Mouse (Mus musculus): ENCODE measurements around the gene Patj. TPM values are rescaled to one million over a fixed set of nuclear protein-coding genes. Genes with fewer than 3 reads are reported as not detected.

Patj gene
- polyA plus RNA-seq, 1 experiment from 2014 or later, result 33.2 TPM

DNA sequence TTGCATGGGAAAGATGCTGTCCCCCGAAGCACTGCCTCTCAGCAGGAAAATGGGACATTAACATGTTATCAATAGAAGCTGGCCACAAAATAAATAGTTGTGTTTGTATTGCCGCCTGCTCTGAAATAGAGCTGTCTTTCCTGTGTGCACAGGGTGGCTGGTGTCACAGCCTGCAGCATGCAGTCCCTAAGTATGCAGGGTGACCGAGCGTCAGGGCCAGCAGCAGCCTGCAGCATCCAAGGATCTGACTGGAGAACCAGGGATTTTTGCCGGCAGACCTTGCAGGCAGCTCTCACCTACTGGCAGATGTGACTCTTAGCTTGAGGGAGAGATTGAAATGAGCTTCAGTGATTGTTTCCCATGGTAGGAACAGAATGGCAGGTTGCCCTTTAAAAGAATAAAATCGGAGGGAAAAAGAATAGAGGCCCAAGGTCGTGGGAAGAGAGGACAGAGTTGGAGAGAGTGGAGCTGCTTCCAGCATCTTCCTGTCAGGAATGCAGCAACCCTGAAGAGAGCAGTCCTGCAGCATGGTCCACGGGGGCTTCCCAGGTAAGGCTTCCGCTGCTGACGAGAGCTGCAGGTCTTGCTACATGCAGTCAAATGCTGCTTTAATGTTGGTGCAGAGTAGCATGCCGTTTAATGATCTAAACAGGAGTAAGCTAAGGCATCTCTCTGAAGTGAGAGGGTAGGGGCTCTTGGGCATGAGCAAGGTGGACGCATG is 151.0 kb downstream of the Patj start:
- no peak for ATAC-seq (ENCODE audit: low FRiP score, low TSS enrichment)
- no peaks in the 10 kb centered on the region for H3K4me1 ChIP-seq (ENCODE audit: control insufficient read depth, insufficient read depth, low read length)
- no peaks in the 10 kb centered on the region for H3K36me3 ChIP-seq (ENCODE audit: control insufficient read depth, insufficient read depth, low read length)
- H3K9me3 ChIP-seq (ENCODE audit: control insufficient read depth, low read length), result no peaks in the 10 kb centered on the region
- H3K4me2 ChIP-seq (replicated peaks; ENCODE audit: low read depth, low read length), result no peak overlapping the region
- 64% methylated on average over 12 of the region's 12 CpGs for WGBS
- no peak overlapping the region for H3K9ac ChIP-seq (ENCODE audit: low read depth, low read length)
- no peak overlapping the region for H3K27ac ChIP-seq (ENCODE audit: low read depth, low read length)
- no peak overlapping the region for H3K4me3 ChIP-seq (ENCODE audit: low read length)
- no peaks in the 10 kb centered on the region for H3K27me3 ChIP-seq (ENCODE audit: control insufficient read depth, insufficient read depth, low read length)

DNA sequence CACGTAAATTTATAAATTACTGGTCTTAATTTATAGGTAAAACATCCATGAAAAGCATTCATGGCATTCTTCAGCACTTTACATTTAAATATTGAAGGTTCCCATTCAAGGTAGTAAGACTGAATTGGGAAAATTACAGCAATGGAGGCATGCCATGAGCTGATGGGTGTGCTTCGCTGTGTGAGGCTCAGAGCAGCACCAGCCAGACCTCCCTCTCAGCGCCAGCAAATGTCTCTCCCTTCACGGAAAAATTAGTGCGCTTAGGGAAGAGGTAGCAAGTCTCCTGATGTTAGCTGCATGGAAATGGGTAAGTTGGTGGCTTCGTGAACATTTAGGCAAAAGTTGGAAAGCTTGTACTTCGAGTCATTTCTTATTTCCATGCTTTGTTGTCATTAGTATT is 153.9 kb downstream of the Patj start:
- no peaks in the 10 kb centered on the region for H3K27me3 ChIP-seq (ENCODE audit: control insufficient read depth, insufficient read depth, low read length)
- ATAC-seq (ENCODE audit: low FRiP score, low TSS enrichment), result no peak
- H3K27ac ChIP-seq (ENCODE audit: low read depth, low read length), result no peak overlapping the region
- no peak overlapping the region for H3K4me2 ChIP-seq (replicated peaks; ENCODE audit: low read depth, low read length)
- H3K36me3 ChIP-seq (ENCODE audit: control insufficient read depth, insufficient read depth, low read length), result no peaks in the 10 kb centered on the region
- WGBS, result 85% methylated on average over 7 of the region's 7 CpGs
- H3K4me1 ChIP-seq (ENCODE audit: control insufficient read depth, insufficient read depth, low read length), result no peaks in the 10 kb centered on the region
- no peak overlapping the region for H3K9ac ChIP-seq (ENCODE audit: low read depth, low read length)
- H3K4me3 ChIP-seq (ENCODE audit: low read length), result no peak overlapping the region
- H3K9me3 ChIP-seq (ENCODE audit: control insufficient read depth, low read length), result no peaks in the 10 kb centered on the region

DNA sequence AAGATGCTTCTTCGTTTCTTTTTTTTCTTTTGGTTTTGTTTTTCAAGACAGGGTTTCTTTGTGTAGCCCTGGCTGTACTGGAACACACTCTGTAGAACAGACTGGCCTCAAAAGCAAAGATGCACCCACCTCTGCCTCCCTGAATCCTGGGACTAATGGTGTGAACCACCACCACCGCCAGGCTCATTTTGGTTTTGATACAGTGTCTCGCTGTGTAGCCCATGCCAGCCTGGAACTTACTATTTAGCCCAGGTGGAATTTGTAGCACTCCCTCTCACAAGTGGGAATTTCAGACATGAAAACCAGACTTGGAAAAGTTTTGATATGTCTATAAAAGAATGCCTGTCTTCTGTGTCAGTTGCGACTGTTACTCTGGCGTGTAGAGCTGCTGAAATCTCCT is 154.5 kb downstream of the Patj start:
- Histone ChIP-seq H3K27ac (ENCODE audit: low read depth, low read length) (no peak overlapping the region), H3K27me3 (ENCODE audit: control insufficient read depth, insufficient read depth, low read length) (no peaks in the 10 kb centered on the region), H3K9ac (ENCODE audit: low read depth, low read length) (no peak overlapping the region), H3K4me1 (ENCODE audit: control insufficient read depth, insufficient read depth, low read length) (no peaks in the 10 kb centered on the region), H3K4me3 (ENCODE audit: low read length) (no peak overlapping the region), H3K9me3 (ENCODE audit: control insufficient read depth, low read length) (no peaks in the 10 kb centered on the region), H3K36me3 (ENCODE audit: control insufficient read depth, insufficient read depth, low read length) (no peaks in the 10 kb centered on the region), H3K4me2 (replicated peaks; ENCODE audit: low read depth, low read length) (no peak overlapping the region)
- WGBS, result 94% methylated on average over 5 of the region's 5 CpGs
- no peak for ATAC-seq (ENCODE audit: low FRiP score, low TSS enrichment)

DNA sequence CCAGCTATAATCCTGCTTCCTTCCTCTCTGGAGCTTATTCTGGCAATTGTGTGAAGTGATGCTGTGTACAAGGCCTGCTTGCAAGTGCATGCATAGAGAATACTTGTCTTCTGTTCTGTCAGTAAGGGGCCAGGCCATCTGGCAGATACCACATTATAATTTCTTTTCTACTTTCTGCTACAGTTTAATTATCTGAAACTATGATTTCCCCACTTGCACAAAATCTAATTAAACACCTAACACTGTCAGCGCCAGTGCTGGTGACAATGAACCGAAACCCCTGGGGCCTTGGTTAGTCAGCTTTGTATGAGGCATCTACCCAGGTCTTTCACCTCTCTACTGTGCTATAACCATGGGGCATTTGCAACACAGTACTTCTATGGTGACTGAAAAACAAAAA is 160.1 kb downstream of the Patj start:
- no peaks in the 10 kb centered on the region for H3K9me3 ChIP-seq (ENCODE audit: control insufficient read depth, low read length)
- no peak overlapping the region for H3K9ac ChIP-seq (ENCODE audit: low read depth, low read length)
- H3K36me3 ChIP-seq (ENCODE audit: control insufficient read depth, insufficient read depth, low read length), result no peaks in the 10 kb centered on the region
- 0 out of 2 replicates have a peak, but pooled peaks cover 3% of the 10 kb centered on the region for H3K4me1 ChIP-seq (ENCODE audit: control insufficient read depth, insufficient read depth, low read length)
- 92% methylated on average over 2 of the region's 2 CpGs for WGBS
- ATAC-seq (ENCODE audit: low FRiP score, low TSS enrichment), result no peak
- no peaks in the 10 kb centered on the region for H3K27me3 ChIP-seq (ENCODE audit: control insufficient read depth, insufficient read depth, low read length)
- H3K4me3 ChIP-seq (ENCODE audit: low read length), result no peak overlapping the region
- no peak overlapping the region for H3K27ac ChIP-seq (ENCODE audit: low read depth, low read length)
- H3K4me2 ChIP-seq (replicated peaks; ENCODE audit: low read depth, low read length), result no peak overlapping the region

DNA sequence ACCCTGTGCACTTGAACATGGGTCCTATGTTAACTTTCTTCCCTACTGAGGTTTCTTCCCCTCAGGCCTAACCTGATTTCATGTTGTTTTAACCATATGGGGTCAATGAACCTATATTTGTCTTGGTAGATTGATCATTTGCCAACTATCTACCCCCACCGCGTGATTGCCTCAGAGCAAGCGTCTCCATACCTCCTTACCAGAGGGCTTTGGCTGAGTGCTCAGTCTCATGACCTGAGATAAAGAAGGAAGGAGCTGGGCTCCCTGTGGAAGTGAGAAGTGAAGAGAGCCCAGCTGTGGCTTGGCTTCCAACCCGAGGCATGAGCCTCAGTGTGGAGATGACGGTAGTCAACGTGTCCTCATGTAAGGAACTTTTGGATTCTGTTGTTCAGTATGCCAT is 160.9 kb downstream of the Patj start:
- H3K9me3 ChIP-seq (ENCODE audit: control insufficient read depth, low read length), result no peaks in the 10 kb centered on the region
- H3K4me1 ChIP-seq (ENCODE audit: control insufficient read depth, insufficient read depth, low read length), result 0 out of 2 replicates have a peak, but pooled peaks cover 3% of the 10 kb centered on the region
- no peak overlapping the region for H3K27ac ChIP-seq (ENCODE audit: low read depth, low read length)
- no peaks in the 10 kb centered on the region for H3K36me3 ChIP-seq (ENCODE audit: control insufficient read depth, insufficient read depth, low read length)
- no peak overlapping the region for H3K9ac ChIP-seq (ENCODE audit: low read depth, low read length)
- H3K27me3 ChIP-seq (ENCODE audit: control insufficient read depth, insufficient read depth, low read length), result no peaks in the 10 kb centered on the region
- no peak overlapping the region for H3K4me3 ChIP-seq (ENCODE audit: low read length)
- H3K4me2 ChIP-seq (replicated peaks; ENCODE audit: low read depth, low read length), result no peak overlapping the region
- no peak for ATAC-seq (ENCODE audit: low FRiP score, low TSS enrichment)
- WGBS, result 95% methylated on average over 6 of the region's 6 CpGs

DNA sequence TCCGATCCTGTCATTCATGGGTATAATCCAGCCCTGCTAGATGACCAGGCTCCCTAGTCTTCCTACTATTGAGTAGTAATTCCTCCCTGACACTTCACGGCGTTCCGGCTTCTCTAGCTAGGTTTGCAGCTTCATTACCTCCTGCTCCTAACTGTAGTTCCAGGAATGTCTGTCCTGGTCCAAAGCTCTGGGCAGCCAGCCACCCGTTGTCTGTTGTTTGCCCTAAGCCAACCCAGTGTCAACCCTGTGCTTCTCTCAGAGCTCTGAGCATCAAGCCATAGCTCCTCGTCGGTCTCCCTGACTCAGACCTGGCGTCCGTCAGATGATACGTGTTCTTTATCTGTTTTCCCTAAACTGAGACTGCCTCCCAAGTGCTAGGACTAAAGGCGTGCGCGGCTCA is 161.6 kb downstream of the Patj start:
- Histone ChIP-seq H3K36me3 (ENCODE audit: control insufficient read depth, insufficient read depth, low read length) (no peaks in the 10 kb centered on the region), H3K4me1 (ENCODE audit: control insufficient read depth, insufficient read depth, low read length) (0 out of 2 replicates have a peak, but pooled peaks cover 3% of the 10 kb centered on the region), H3K27ac (ENCODE audit: low read depth, low read length) (no peak overlapping the region), H3K27me3 (ENCODE audit: control insufficient read depth, insufficient read depth, low read length) (no peaks in the 10 kb centered on the region), H3K9ac (ENCODE audit: low read depth, low read length) (no peak overlapping the region), H3K9me3 (ENCODE audit: control insufficient read depth, low read length) (no peaks in the 10 kb centered on the region), H3K4me3 (ENCODE audit: low read length) (no peak overlapping the region), H3K4me2 (replicated peaks; ENCODE audit: low read depth, low read length) (no peak overlapping the region)
- 91% methylated on average over 13 of the region's 13 CpGs for WGBS
- ATAC-seq (ENCODE audit: low FRiP score, low TSS enrichment), result no peak

DNA sequence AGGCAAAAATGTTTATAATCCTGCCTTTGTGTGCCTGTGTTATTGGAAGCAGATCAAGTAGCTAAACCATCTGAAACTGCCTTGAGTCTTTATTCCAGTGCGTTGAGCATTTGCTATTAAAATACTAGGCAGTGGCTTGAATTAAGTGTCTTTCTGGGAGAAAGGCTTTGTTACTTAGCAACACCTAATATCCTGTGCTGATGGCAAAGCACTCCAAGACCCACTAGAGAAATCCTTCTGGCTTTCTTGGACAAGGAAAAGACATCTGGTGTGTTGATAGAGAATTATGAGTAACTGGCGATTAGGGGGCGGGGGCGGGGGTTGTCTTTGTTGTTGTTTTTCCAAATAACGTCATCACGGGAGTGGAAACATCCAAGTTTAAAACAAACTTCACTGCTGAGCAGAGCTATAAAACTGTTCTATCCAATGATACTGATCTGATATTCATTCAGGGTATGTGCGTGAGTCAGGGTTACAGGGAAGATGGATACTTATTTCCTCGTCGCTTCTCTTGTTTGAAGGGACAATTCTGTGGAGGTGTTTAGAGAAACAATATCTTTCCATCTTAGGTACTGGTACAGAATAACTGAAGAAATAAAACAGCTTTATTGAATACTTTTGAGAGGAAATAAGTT is 164.7 kb downstream of the Patj start:
- Histone ChIP-seq H3K9me3 (ENCODE audit: control insufficient read depth, low read length) (no peaks in the 10 kb centered on the region), H3K27ac (ENCODE audit: low read depth, low read length) (no peak overlapping the region), H3K4me3 (ENCODE audit: low read length) (no peak overlapping the region), H3K9ac (ENCODE audit: low read depth, low read length) (no peak overlapping the region), H3K36me3 (ENCODE audit: control insufficient read depth, insufficient read depth, low read length) (no peaks in the 10 kb centered on the region), H3K27me3 (ENCODE audit: control insufficient read depth, insufficient read depth, low read length) (no peaks in the 10 kb centered on the region), H3K4me1 (ENCODE audit: control insufficient read depth, insufficient read depth, low read length) (0 out of 2 replicates have a peak, but pooled peaks cover 3% of the 10 kb centered on the region), H3K4me2 (replicated peaks; ENCODE audit: low read depth, low read length) (no peak overlapping the region)
- no peak for ATAC-seq (ENCODE audit: low FRiP score, low TSS enrichment)
- 56% methylated on average over 9 of the region's 9 CpGs for WGBS

DNA sequence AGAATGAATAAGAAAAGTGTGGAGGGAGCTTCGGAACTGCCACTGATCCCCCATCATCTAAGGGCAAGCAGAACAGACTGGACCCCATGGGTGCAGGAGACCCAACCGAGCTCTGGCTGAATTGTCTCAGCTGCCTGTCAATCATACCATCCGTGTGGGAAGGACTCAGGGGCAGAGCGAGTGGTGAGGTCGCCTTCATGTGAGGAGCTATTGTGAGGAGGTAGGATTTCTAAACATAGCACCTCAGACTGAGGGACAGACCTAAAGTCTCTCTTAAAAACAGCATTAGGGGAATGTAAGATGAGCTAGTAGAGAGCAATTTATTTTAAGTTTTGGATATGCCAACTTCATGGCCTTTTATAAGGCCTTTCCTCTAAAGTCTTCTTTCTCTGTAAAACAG is 167.5 kb downstream of the Patj start:
- H3K4me2 ChIP-seq (replicated peaks; ENCODE audit: low read depth, low read length), result no peak overlapping the region
- H3K9ac ChIP-seq (ENCODE audit: low read depth, low read length), result no peak overlapping the region
- no peaks in the 10 kb centered on the region for H3K9me3 ChIP-seq (ENCODE audit: control insufficient read depth, low read length)
- H3K27ac ChIP-seq (ENCODE audit: low read depth, low read length), result no peak overlapping the region
- WGBS, result 78% methylated on average over 5 of the region's 5 CpGs
- H3K4me3 ChIP-seq (ENCODE audit: low read length), result no peak overlapping the region
- H3K36me3 ChIP-seq (ENCODE audit: control insufficient read depth, insufficient read depth, low read length), result no peaks in the 10 kb centered on the region
- H3K27me3 ChIP-seq (ENCODE audit: control insufficient read depth, insufficient read depth, low read length), result no peaks in the 10 kb centered on the region
- ATAC-seq (ENCODE audit: low FRiP score, low TSS enrichment), result no peak
- H3K4me1 ChIP-seq (ENCODE audit: control insufficient read depth, insufficient read depth, low read length), result 0 out of 2 replicates have a peak, but pooled peaks cover 3% of the 10 kb centered on the region

DNA sequence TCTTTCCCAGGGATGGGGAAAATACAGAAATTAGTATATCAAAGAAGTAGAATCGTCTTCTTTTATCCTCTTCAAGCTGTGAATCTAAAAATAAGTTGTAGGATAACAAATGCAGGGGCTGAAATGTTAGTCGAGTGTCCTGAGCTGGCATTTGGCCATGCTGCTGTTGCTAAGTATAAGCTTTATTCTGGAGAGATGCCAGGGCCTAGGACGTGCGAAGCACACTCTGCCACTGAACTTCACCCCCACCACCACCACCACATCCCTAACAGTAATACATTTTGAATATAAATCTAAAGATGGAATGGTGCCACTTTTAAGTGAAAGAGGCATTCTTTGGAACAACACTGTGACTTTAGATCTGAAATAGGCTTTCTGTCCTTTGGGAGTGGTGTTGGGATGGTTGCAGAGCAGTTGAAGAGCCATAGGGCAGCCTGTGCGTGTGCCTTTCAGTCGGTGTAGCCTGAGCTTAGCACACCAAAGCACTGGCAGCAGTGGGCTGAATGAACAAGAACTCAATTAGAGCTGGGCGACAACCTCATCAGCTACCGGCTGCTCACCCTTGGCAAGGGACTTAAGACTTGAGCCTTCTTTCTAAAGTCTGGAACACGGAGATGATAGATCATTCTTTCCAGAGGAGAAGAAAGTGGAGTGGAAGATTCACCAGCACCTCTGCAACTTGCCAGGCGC is 168.1 kb downstream of the Patj start:
- no peak for ATAC-seq (ENCODE audit: low FRiP score, low TSS enrichment)
- Histone ChIP-seq H3K27ac (ENCODE audit: low read depth, low read length) (no peak overlapping the region), H3K27me3 (ENCODE audit: control insufficient read depth, insufficient read depth, low read length) (no peaks in the 10 kb centered on the region), H3K36me3 (ENCODE audit: control insufficient read depth, insufficient read depth, low read length) (no peaks in the 10 kb centered on the region), H3K9me3 (ENCODE audit: control insufficient read depth, low read length) (no peaks in the 10 kb centered on the region), H3K4me3 (ENCODE audit: low read length) (no peak overlapping the region), H3K4me1 (ENCODE audit: control insufficient read depth, insufficient read depth, low read length) (0 out of 2 replicates have a peak, but pooled peaks cover 3% of the 10 kb centered on the region), H3K9ac (ENCODE audit: low read depth, low read length) (no peak overlapping the region), H3K4me2 (replicated peaks; ENCODE audit: low read depth, low read length) (no peak overlapping the region)
- 77% methylated on average over 10 of the region's 10 CpGs for WGBS

Measured in kidney, embryonic 14.5 days (tissue).